Mouse (Mus musculus): ENCODE measurements at regions not wholly inside any gene's neighbourhood (a gene's known extent, or its start where the extent isn't known, plus 50 kb on each side); places are given as distances from the start of the nearest gene placed in this dataset.

- TF ChIP-seq CTCF (IDR thresholded peaks at IDR 0.05; ENCODE audit: borderline replicate concordance, control insufficient read depth, extremely low read depth, insufficient read depth, low read length, poor library complexity) (no peak), POLR2A (IDR thresholded peaks at IDR 0.05; ENCODE audit: control insufficient read depth, extremely low read depth, insufficient read depth, low read length, poor library complexity) (no peak)
- 91% methylated on average over 3 of the region's 3 CpGs for WGBS
- H3K27ac ChIP-seq (ENCODE audit: control insufficient read depth, insufficient read depth, low read length): no peak overlapping the region
- peaks cover 7% of the 10 kb centered on the region for H3K4me1 ChIP-seq (replicated peaks; ENCODE audit: control insufficient read depth, insufficient read depth, low read length)
- DNase-seq: no peak
- no peaks in the 10 kb centered on the region for H3K36me3 ChIP-seq (ENCODE audit: control insufficient read depth, insufficient read depth, low read length)
- H3K4me3 ChIP-seq (ENCODE audit: control insufficient read depth, insufficient read depth, low read length): no peak overlapping the region
- H3K27me3 ChIP-seq (ENCODE audit: control insufficient read depth, insufficient read depth, low read length): no peaks in the 10 kb centered on the region
These were observed 92.7 kb downstream of the Rgs2 start for GRCm38 (mm10) chr1:143911230-143911629.

- Histone ChIP-seq H3K4me3 (ENCODE audit: control insufficient read depth, insufficient read depth, low read length) (no peak overlapping the region), H3K36me3 (ENCODE audit: control insufficient read depth, insufficient read depth, low read length) (no peaks in the 10 kb centered on the region), H3K27me3 (ENCODE audit: control insufficient read depth, insufficient read depth, low read length) (no peaks in the 10 kb centered on the region), H3K27ac (ENCODE audit: control insufficient read depth, insufficient read depth, low read length) (no peak overlapping the region), H3K4me1 (replicated peaks; ENCODE audit: control insufficient read depth, insufficient read depth, low read length) (peaks cover 2% of the 10 kb centered on the region)
- TF ChIP-seq POLR2A (IDR thresholded peaks at IDR 0.05; ENCODE audit: control insufficient read depth, extremely low read depth, insufficient read depth, low read length, poor library complexity): no peak
- no peak for TF ChIP-seq CTCF (IDR thresholded peaks at IDR 0.05; ENCODE audit: borderline replicate concordance, control insufficient read depth, extremely low read depth, insufficient read depth, low read length, poor library complexity)
- no peak for DNase-seq
These were observed 93.4 kb downstream of the Rgs2 start for GRCm38 (mm10) chr1:143910530-143910929.

GRCm38 (mm10) chr1:143907312-143907711, 96.6 kb downstream of the Rgs2 start:
- DNase-seq: no peak
- H3K4me3 ChIP-seq (ENCODE audit: control insufficient read depth, insufficient read depth, low read length): no peak overlapping the region
- H3K27ac ChIP-seq (ENCODE audit: control insufficient read depth, insufficient read depth, low read length): no peak overlapping the region
- no peak for TF ChIP-seq CTCF (IDR thresholded peaks at IDR 0.05; ENCODE audit: borderline replicate concordance, control insufficient read depth, extremely low read depth, insufficient read depth, low read length, poor library complexity)
- TF ChIP-seq POLR2A (IDR thresholded peaks at IDR 0.05; ENCODE audit: control insufficient read depth, extremely low read depth, insufficient read depth, low read length, poor library complexity): no peak
- WGBS: 48% methylated on average over 6 of the region's 6 CpGs
- H3K27me3 ChIP-seq (ENCODE audit: control insufficient read depth, insufficient read depth, low read length): no peaks in the 10 kb centered on the region
- H3K4me1 ChIP-seq (replicated peaks; ENCODE audit: control insufficient read depth, insufficient read depth, low read length): peaks cover 2% of the 10 kb centered on the region
- no peaks in the 10 kb centered on the region for H3K36me3 ChIP-seq (ENCODE audit: control insufficient read depth, insufficient read depth, low read length)

- H3K36me3 ChIP-seq (ENCODE audit: control insufficient read depth, insufficient read depth, low read length): no peaks in the 10 kb centered on the region
- TF ChIP-seq POLR2A (IDR thresholded peaks at IDR 0.05; ENCODE audit: control insufficient read depth, extremely low read depth, insufficient read depth, low read length, poor library complexity) (no peak), CTCF (IDR thresholded peaks at IDR 0.05; ENCODE audit: borderline replicate concordance, control insufficient read depth, extremely low read depth, insufficient read depth, low read length, poor library complexity) (no peak)
- no peak overlapping the region for H3K27ac ChIP-seq (ENCODE audit: control insufficient read depth, insufficient read depth, low read length)
- H3K27me3 ChIP-seq (ENCODE audit: control insufficient read depth, insufficient read depth, low read length): no peaks in the 10 kb centered on the region
- H3K4me1 ChIP-seq (replicated peaks; ENCODE audit: control insufficient read depth, insufficient read depth, low read length): peaks cover 2% of the 10 kb centered on the region
- DNase-seq: no peak
- no peak overlapping the region for H3K4me3 ChIP-seq (ENCODE audit: control insufficient read depth, insufficient read depth, low read length)
These were observed 97.1 kb downstream of the Rgs2 start for GRCm38 (mm10) chr1:143906881-143907280.

GRCm38 (mm10) chr1:143903985-143904384, 100.0 kb downstream of the Rgs2 start:
- TF ChIP-seq CTCF (IDR thresholded peaks at IDR 0.05; ENCODE audit: borderline replicate concordance, control insufficient read depth, extremely low read depth, insufficient read depth, low read length, poor library complexity) (no peak), POLR2A (IDR thresholded peaks at IDR 0.05; ENCODE audit: control insufficient read depth, extremely low read depth, insufficient read depth, low read length, poor library complexity) (no peak)
- Histone ChIP-seq H3K27ac (ENCODE audit: control insufficient read depth, insufficient read depth, low read length) (no peak overlapping the region), H3K4me3 (ENCODE audit: control insufficient read depth, insufficient read depth, low read length) (no peak overlapping the region), H3K36me3 (ENCODE audit: control insufficient read depth, insufficient read depth, low read length) (no peaks in the 10 kb centered on the region), H3K4me1 (replicated peaks; ENCODE audit: control insufficient read depth, insufficient read depth, low read length) (peaks cover 2% of the 10 kb centered on the region), H3K27me3 (ENCODE audit: control insufficient read depth, insufficient read depth, low read length) (no peaks in the 10 kb centered on the region)
- DNase-seq: no peak
- WGBS: 99% methylated on average over 3 of the region's 3 CpGs

- Histone ChIP-seq H3K36me3 (ENCODE audit: control insufficient read depth, insufficient read depth, low read length) (no peaks in the 10 kb centered on the region), H3K27ac (ENCODE audit: control insufficient read depth, insufficient read depth, low read length) (no peak overlapping the region), H3K4me3 (ENCODE audit: control insufficient read depth, insufficient read depth, low read length) (no peak overlapping the region), H3K27me3 (ENCODE audit: control insufficient read depth, insufficient read depth, low read length) (no peaks in the 10 kb centered on the region), H3K4me1 (replicated peaks; ENCODE audit: control insufficient read depth, insufficient read depth, low read length) (peaks cover 2% of the 10 kb centered on the region)
- no peak for DNase-seq
- 67% methylated on average over 5 of the region's 5 CpGs for WGBS
- no peak for TF ChIP-seq CTCF (IDR thresholded peaks at IDR 0.05; ENCODE audit: borderline replicate concordance, control insufficient read depth, extremely low read depth, insufficient read depth, low read length, poor library complexity)
- no peak for TF ChIP-seq POLR2A (IDR thresholded peaks at IDR 0.05; ENCODE audit: control insufficient read depth, extremely low read depth, insufficient read depth, low read length, poor library complexity)
These were observed 100.7 kb downstream of the Rgs2 start for GRCm38 (mm10) chr1:143903234-143903633.
